7 mouse cellular contexts compared by ENCODE assay signal in the genomic region with DNA sequence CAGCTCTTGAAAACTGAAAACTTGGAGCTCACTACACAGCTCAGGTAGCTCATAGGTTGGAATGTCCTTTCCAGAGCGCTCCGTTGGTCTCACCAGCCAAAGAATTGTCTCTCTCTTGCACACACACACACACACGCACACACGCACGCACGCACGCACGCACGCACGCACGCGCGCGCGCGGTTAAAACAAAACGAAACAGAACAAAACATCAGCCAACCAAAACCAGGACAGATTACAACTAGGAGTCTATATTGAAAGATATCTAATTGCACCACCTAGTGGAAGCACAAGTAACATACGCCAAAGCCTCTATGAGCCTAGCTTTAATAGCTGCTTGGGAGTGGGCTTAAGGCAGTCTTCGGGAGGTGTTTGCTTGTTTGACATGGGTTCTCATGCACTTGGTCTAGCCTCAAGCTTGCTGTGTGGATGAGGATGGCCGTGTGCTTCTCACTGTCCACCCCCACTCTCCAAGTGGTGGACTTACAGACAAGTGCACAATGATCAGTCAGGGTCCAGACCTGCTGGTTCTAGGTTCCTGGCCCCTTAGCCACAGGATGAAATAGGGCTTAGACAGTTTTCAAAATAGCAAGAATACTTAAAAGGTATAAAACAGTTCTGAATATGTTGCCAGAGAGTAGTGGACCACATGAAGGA. TPM values are rescaled to one million over a fixed set of nuclear protein-coding genes. Genes with fewer than 3 reads are reported as not detected.
DNase-seq lines count a peak whose midpoint lies in the region; TF ChIP-seq lines count a peak whose summit lies in the region.

No protein-coding gene starts in this region.

- H3K4me3 ChIP-seq in cortical plate, adult 2 months (ENCODE audit: insufficient read depth, low read length): peak overlapping the region; percentile 25; the same call in 1 of the 2 replicates
- peak overlapping the region; percentile 93 for H3K4me3 ChIP-seq in megakaryocyte, embryonic 14.5 days (replicated peaks)

- no peaks in the 10 kb centered on the region for H3K36me3 ChIP-seq in megakaryocyte, embryonic 14.5 days (replicated peaks; ENCODE audit: low read length)

- peak; percentile 27 to 29 for DNase-seq in adrenal gland, adult 18-20 months (ENCODE audit: low spot score in 2 of 2)
- DNase-seq in gastrocnemius, adult 8-10 months (ENCODE audit: low spot score in 2 of 2): peak; percentile 13 to 50
- DNase-seq in induced T-regulatory cell, adult 2 months (ENCODE audit: low read depth): peak; percentile 90
- peak; percentile 53 to 73 for DNase-seq in left cerebral cortex, adult 9 months (ENCODE audit: low spot score in 2 of 2)
- peak; percentile 60 to 71 for DNase-seq in right cerebral cortex, postnatal 36 days (ENCODE audit: low spot score in 2 of 2)

- TF ChIP-seq CTCF in cortical plate, adult 2 months (IDR thresholded peaks at IDR 0.05; ENCODE audit: extremely low read depth, insufficient read depth, low read length): peak; percentile 45

- no peak overlapping the region for H3K27ac ChIP-seq in cortical plate, adult 2 months (ENCODE audit: insufficient read depth, low read length)

- no peaks in the 10 kb centered on the region for H3K27me3 ChIP-seq in megakaryocyte, embryonic 14.5 days (replicated peaks)

- no peaks in the 10 kb centered on the region for H3K9me3 ChIP-seq in megakaryocyte, embryonic 14.5 days

- peak; percentile 27; the same call in 1 of the 2 replicates for TF ChIP-seq POLR2A in cortical plate, adult 2 months (IDR thresholded peaks at IDR 0.05; ENCODE audit: extremely low read depth, insufficient read depth, low read length)

- H3K4me1 ChIP-seq in cortical plate, adult 2 months (ENCODE audit: control insufficient read depth, insufficient read depth, low read length): no peaks in the 10 kb centered on the region
- H3K4me1 ChIP-seq in megakaryocyte, embryonic 14.5 days: peaks cover 16% of the 10 kb centered on the region

RNA-seq across cellular contexts. Expression of a gene that starts 16.3 kb away (rescaled TPM):
- 10 to 100 TPM; 12.7 to 17.5 TPM for total RNA-seq in adrenal gland, adult 18-20 months (2021)
- polyA plus RNA-seq in cortical plate, adult 2 months (2012; rRNA removed): 25.1 and 25.2 TPM in 2 replicates
- 10 to 100 TPM in 1 of 4 experiments, 1 to 10 TPM in 3; 8.3 to 10.5 (median 9.3) TPM for total RNA-seq in gastrocnemius, adult 8-10 months (2022)
- polyA plus RNA-seq in megakaryocyte, embryonic 14.5 days (2012; ENCODE audit: insufficient read depth, low replicate concordance): 7.9 TPM in 1 of 2 replicates, not detected in the other

RNA-seq across cellular contexts. Expression of a gene that starts 26.8 kb away (rescaled TPM):
- 10 to 100 TPM; 23.9 to 24.0 TPM for total RNA-seq in adrenal gland, adult 18-20 months (2021)
- 5.7 and 6.0 TPM in 2 replicates for polyA plus RNA-seq in cortical plate, adult 2 months (2012; rRNA removed)
- 1 to 10 TPM; 8.0 to 8.9 (median 8.4) TPM for total RNA-seq in gastrocnemius, adult 8-10 months (2022)
- 2.4 and 5.3 TPM in 2 replicates for polyA plus RNA-seq in megakaryocyte, embryonic 14.5 days (2012; ENCODE audit: insufficient read depth, low replicate concordance)

RNA-seq across cellular contexts. Expression of a gene that starts 34.9 kb away (rescaled TPM):
- total RNA-seq in adrenal gland, adult 18-20 months (2021): 100 to 1,000 TPM; 110 to 123 TPM
- polyA plus RNA-seq in cortical plate, adult 2 months (2012; rRNA removed): 129 and 130 TPM in 2 replicates
- total RNA-seq in gastrocnemius, adult 8-10 months (2022): 10 to 100 TPM; 54.8 to 66.4 (median 63.5) TPM
- 4.1 and 30.0 TPM in 2 replicates for polyA plus RNA-seq in megakaryocyte, embryonic 14.5 days (2012; ENCODE audit: insufficient read depth, low replicate concordance)

Comparison
In these comparisons a context has a peak if more than half of its experiments do, and no peak if none do; other contexts are left out.
1. DNase-seq: peak in every context shown above with its lines; median percentile 90 in induced T-regulatory cell, adult 2 months; 66 in right cerebral cortex, postnatal 36 days; 63 in left cerebral cortex, adult 9 months; 32 in gastrocnemius, adult 8-10 months; 28 in adrenal gland, adult 18-20 months.